Mouse (Mus musculus) lung, adult 2 months (tissue): Measurements from ENCODE around the gene Mgat5. TPM values are rescaled to one million over a fixed set of nuclear protein-coding genes. Genes with fewer than 3 reads are reported as not detected.

ENCODE experiments used
- DNase-seq: peaks from one replicate; pipeline ENCODE4 v3.0.0; 2022
- H3K4me1 ChIP-seq: fragments of 200-500 bp; 2 replicates; pipeline ENCODE4 v1.6.1; 2011; ENCODE audit warnings: low read length; ENCODE audit not compliant: control insufficient read depth, insufficient read depth
- H3K4me3 ChIP-seq: fragments of 200-500 bp; replicated peaks from 2 replicates; pipeline ENCODE3; 2011; ENCODE audit warnings: low read depth, mild to moderate bottlenecking, control low read depth, low read length; ENCODE audit errors: extremely low read depth
- CTCF ChIP-seq: fragments of 200-500 bp; IDR thresholded peaks from 2 replicates; pipeline ENCODE4 v1.5.1; 2011; ENCODE audit warnings: mild to moderate bottlenecking, low read length, control low read depth; ENCODE audit not compliant: insufficient read depth
- POLR2A ChIP-seq: fragments of 200-500 bp; IDR thresholded peaks from 2 replicates; pipeline ENCODE4 v1.6.1; 2011; ENCODE audit warnings: low read depth, mild to moderate bottlenecking, control low read depth, low read length, borderline replicate concordance; ENCODE audit errors: extremely low read depth
- WGBS: fragments of 180-500 bp; shearing (Covaris S2); methylation state at CpG from one replicate; pipeline ENCODE4 v1.1.7; 2018; 5-methylcytosine and 5-hydroxymethylcytosine counted together
- polyA plus RNA-seq: library from polyadenylated mRNA; depleted of rRNA; stranded (reverse); fragments of >200 nt; gene quantifications from 2 replicates; pipeline ENCODE4 v1.2.3, GENCODE M21; 2012

Mgat5 gene
- polyA plus RNA-seq, 1 experiment, result 9.0 TPM

DNA sequence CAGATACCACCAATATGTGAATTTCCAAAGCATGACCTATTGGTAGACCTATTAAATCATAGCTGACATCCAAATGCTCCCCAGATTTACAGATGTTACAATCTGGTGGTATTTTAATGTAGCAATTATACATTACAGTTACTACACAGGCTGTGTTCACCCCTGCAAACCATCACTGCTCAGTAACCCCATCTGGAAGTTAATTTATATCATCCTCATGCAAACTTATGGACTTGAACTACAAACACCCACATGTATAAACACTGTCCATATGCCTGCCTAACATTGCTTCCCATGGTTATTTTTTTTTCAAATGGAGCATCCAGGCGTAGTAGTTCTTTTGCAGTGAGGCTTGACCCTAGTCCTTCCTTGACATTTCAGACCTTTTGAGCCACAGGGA is 236.2 kb downstream of the Mgat5 start:
- no peak for TF ChIP-seq POLR2A
- no peak for TF ChIP-seq CTCF
- WGBS, result 84% methylated on average over 1 of the region's 1 CpGs

DNA sequence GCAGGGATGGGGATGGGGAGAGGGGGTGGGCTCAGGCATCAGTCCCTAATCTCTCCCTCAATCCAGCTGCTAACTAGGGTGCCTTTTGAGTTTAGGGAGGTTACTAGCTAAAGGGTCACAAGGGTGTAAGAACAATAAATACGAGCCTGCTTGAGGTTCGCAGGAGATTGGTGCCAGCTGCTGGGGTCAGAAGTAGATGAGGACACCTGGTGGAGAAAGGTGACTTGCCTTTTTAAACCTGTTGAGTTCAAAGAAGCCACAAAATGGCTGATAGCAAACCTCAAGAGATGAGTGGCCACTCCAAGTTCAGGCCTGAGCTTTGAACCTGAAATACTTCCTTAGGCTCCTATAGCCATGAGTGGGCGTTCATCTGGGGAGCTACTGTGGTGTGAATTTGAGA is 236.9 kb downstream of the Mgat5 start:
- Histone ChIP-seq H3K4me1 (peaks cover 2% of the 10 kb centered on the region; the same call in 1 of the 2 replicates), H3K4me3 (no peak overlapping the region)
- TF ChIP-seq CTCF, result no peak
- no peak for TF ChIP-seq POLR2A
- WGBS, result 68% methylated on average over 3 of the region's 3 CpGs
- DNase-seq, result no peak

More for the DNA sequence above, 236.2 kb downstream of the Mgat5 start:
- Histone ChIP-seq H3K4me1 (peaks cover 2% of the 10 kb centered on the region; the same call in 1 of the 2 replicates), H3K4me3 (no peak overlapping the region)
- no peak for DNase-seq

DNA sequence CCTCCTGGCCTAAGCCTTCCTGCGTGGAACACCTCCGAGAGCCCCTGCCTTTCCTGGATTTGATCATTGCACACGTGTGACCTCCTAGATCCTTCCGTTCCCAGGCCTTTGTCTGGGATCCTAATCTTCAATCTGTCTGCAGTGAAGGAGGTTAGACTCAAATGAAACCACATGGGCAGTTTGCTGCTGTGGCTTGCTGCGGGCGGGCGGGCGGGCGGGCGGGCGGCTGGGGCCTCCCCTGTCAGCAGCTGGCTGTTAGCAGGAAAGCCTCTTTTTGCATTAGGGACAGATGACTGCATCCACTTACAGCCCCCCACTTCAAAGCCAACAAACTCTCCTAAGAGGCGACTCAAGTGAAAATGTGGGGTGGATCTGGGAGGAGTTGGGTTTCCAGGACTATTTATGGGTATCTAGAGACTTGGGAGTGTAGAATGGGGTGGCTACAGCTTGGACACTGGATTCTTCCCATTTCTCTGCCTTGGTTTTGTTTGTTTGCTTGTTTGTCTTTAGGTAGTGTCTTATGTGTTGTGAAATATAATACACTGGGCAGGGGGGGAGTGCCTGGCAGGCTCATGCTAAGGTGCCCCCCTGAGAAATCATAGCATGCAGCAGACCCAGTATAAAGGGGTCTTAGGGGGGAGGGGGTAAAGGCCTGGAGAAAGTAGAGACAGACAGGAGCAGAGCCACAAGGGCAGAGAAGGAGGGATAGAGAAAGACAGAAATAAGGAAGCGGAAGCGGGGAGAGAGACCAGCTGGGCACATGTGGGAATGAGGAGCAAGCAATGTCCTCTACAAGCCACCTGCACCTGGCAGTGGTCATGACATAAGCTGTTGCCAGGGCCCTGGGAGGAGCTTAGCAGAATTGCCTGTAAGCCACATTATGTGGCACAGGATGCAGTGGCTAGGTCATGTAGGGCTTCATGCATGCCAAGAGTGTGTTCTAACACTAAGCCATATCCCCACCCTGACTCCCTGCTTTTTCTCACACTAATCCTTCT is 238.4 kb downstream of the Mgat5 start:
- no peak for DNase-seq
- H3K4me1 ChIP-seq, result peaks cover 2% of the 10 kb centered on the region; the same call in 1 of the 2 replicates
- WGBS, result 66% methylated on average over 14 of the region's 14 CpGs
- TF ChIP-seq POLR2A (no peak), CTCF (no peak)
- H3K4me3 ChIP-seq, result no peak overlapping the region

DNA sequence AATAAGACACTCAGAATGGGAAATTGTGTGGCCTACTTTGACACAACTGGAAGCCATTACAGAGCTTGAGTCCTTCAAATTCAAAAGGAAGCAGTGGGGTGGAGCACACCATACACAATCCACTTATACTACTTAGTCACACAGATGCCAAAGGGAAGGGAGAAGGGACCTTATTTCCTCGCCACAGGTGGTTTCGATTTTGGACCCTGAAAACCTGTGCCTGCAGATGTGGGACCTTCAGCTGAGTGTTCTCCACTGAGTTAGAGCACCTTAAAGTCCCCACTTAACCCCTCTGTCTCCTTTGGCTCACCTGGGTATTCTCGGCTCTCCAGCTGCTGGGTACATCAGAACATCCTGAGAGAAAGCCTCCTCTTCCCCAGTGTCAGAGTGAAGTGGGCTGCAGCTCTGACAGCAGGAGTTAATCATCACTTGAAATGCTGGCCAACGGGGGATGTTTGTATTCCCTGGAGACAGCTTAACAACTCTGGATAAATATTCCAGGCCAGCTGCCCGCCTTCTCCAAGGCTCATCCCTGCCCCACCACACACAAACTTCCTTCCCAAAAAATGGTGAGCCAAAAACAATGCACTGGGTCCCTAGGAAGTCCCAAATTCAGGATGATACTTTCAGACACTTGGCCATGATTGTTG is 240.1 kb downstream of the Mgat5 start:
- Histone ChIP-seq H3K4me1 (peaks cover 2% of the 10 kb centered on the region; the same call in 1 of the 2 replicates), H3K4me3 (no peak overlapping the region)
- TF ChIP-seq POLR2A, result no peak
- WGBS, result 57% methylated on average over 5 of the region's 5 CpGs
- no peak for DNase-seq

DNA sequence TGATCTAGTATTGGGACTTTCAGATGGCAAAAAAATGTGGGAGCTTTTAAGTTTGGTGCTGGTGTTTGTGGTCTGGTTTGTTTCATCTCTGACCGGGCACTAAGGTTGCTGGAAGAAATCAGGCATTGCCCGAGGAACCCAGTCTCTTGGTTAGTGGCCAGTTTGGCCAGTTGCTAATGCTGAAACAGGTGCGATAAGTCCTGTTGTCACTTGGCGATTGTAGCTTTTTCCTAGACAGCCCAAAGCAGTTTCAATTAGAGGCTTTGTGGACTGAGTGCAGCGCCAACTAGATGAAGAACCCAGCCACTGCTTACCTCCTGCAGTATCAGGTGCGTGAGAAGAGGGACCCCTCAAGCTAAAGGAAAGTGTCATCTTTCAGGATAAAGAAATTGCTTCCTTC is 248.6 kb downstream of the Mgat5 start:
- Histone ChIP-seq H3K4me3 (no peak overlapping the region), H3K4me1 (no peaks in the 10 kb centered on the region)
- no peak for TF ChIP-seq CTCF
- TF ChIP-seq POLR2A, result no peak
- no peak for DNase-seq
- WGBS, result 94% methylated on average over 6 of the region's 6 CpGs

DNA sequence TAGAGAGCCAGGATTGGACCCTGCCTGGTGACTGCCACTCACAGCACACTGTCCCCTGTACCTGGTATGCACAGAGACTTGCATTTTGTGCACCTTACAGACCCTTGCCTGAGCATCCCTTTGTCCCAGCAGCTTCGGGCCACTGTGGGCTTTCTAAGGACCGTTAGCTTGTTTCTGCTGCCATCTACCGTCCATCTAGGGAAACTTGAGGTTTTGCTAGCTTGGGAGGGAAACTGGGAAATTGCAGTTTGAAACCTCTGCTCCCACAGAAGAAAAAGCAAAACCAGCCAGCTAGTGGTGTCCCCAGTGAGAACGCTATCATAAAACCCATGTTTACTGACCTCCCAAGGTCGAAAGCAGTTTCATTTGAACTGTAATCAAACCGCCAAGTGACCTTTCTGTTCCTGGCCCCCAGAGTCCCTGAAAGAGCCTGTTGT is 254.2 kb downstream of the Mgat5 start:
- 17% methylated on average over 6 of the region's 6 CpGs for WGBS
- TF ChIP-seq CTCF (peak; percentile 73), POLR2A (no peak)
- Histone ChIP-seq H3K4me3 (no peak overlapping the region), H3K4me1 (no peaks in the 10 kb centered on the region)
- peak; percentile 32 for DNase-seq

DNA sequence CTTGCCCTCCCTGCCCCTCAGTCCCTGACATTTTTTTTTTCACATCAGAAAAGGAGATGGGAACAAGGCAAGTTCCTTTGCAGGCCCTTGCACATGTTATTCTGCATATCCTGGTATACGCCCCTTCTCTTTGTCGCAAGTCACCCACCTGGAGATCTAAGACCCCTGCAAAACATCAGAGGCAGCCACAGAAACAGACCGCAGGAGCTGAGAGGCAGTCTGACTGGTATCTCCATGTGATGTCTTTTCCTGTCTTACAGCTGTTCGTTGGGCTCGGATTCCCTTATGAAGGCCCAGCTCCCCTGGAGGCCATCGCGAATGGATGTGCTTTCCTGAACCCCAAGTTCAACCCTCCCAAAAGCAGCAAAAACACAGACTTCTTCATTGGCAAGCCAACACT is 254.8 kb downstream of the Mgat5 start:
- Histone ChIP-seq H3K4me3 (no peak overlapping the region), H3K4me1 (no peaks in the 10 kb centered on the region)
- WGBS, result 88% methylated on average over 7 of the region's 7 CpGs
- DNase-seq, result no peak
- TF ChIP-seq CTCF (no peak), POLR2A (no peak)

DNA sequence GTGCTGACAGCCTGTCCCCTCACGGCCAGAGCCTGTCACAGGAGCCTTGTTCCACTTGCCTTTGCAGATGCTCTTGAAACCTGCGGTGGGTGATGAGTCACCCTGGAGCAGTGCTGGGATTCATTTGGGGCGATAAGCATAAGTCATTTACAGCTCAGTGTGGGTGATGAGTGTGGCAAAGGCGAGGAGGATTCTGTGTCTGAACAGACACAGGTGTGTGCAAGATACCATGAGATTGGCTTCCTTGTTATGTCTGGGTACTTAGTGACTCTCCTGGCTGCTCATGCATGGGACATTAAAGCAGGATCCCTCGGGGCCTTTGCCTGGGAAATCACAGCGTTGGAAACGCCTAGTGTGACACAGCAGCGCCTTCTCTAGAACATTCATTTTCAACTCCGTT is 256.2 kb downstream of the Mgat5 start:
- no peak for DNase-seq
- 83% methylated on average over 9 of the region's 9 CpGs for WGBS
- TF ChIP-seq CTCF (no peak), POLR2A (no peak)
- no peaks in the 10 kb centered on the region for H3K4me1 ChIP-seq
- H3K4me3 ChIP-seq, result no peak overlapping the region

DNA sequence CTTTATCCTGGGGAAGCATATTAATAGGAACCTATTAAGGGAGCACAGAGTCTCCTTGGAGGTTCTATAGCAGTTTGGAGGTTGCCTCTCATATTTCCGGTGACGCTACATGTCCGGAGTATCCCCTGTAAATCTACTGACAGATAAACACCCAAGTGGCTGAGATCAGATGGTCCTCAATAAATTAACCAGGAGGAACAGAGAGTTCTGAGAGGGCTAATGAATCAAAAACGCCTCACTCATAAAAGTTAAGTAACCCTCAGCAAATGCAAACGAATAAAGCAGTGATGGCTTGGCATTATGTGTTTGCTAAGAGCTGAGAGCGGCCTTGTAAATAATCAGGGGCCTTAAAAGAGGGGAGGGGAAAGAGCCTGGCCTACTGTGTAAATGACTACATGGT is 259.2 kb downstream of the Mgat5 start:
- 83% methylated on average over 6 of the region's 6 CpGs for WGBS
- no peak for TF ChIP-seq POLR2A
- no peak for TF ChIP-seq CTCF

DNA sequence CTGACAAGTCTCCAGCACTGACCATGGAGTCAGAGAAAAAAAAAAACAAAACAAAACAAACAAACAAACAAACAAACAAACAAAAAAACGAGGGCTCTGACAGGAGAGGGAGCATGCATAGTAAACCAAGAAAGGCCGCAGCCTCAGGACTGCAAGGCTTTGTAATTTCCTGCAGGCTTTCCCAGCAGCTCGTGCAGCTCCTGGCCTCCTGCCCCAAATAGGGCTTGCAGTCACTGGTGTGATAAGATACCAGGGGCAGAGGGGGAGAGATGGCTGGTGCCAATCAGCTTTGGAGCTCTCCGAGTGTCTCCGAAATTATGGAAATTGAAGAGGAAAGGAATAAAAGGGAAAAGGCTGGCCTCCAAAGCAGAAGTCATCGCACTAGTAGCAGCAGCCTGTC is 260.5 kb downstream of the Mgat5 start:
- Histone ChIP-seq H3K4me1 (no peaks in the 10 kb centered on the region), H3K4me3 (no peak overlapping the region)
- no peak for TF ChIP-seq CTCF
- no peak for TF ChIP-seq POLR2A
- DNase-seq, result no peak
- WGBS, result 58% methylated on average over 6 of the region's 6 CpGs

More for the DNA sequence above, 259.2 kb downstream of the Mgat5 start:
- H3K4me1 ChIP-seq, result no peaks in the 10 kb centered on the region
- no peak for DNase-seq
- H3K4me3 ChIP-seq, result no peak overlapping the region
